Mouse (Mus musculus) small intestine, adult 2 months (tissue): Measurements from ENCODE around the gene Mrps33.

Experiments used
- CTCF ChIP-seq: fragments of 200-500 bp; IDR thresholded peaks from 2 replicates; pipeline ENCODE4 v1.5.1; 2012; ENCODE audit warnings: low read depth, mild to moderate bottlenecking, control low read depth, inconsistent platforms, low read length, moderate library complexity, mixed read lengths; ENCODE audit not compliant: insufficient replicate concordance, insufficient read length; ENCODE audit errors: extremely low read depth
- POLR2A ChIP-seq: fragments of 200-500 bp; IDR thresholded peaks from 2 replicates; pipeline ENCODE4 v1.6.1; 2012; ENCODE audit warnings: low read depth, mild to moderate bottlenecking, control low read depth, inconsistent platforms, low read length, moderate library complexity

DNA sequence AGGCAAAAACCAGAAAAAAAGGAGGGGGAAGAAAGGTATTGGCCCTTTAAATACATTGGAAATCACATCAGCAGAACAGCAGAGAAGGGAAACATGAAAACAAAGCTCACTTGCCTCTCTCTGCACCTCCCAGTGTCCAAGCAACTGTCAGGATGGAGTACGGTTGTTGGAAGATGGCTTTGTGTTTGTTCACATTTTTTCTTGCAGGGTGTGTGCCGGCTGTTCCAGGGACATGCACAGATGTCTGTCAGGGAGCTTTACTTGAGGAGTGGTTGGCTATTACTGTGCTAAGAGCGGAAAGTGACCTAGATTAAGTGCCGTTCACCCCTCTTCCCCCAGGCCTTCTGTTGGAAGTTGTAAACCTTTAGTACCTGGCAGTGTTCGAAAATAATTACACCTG lies 19.0 kb downstream of the Mrps33 start:
- TF ChIP-seq CTCF (no peak), POLR2A (no peak)
